8 mouse cellular contexts compared by ENCODE assay signal in the genomic region with DNA sequence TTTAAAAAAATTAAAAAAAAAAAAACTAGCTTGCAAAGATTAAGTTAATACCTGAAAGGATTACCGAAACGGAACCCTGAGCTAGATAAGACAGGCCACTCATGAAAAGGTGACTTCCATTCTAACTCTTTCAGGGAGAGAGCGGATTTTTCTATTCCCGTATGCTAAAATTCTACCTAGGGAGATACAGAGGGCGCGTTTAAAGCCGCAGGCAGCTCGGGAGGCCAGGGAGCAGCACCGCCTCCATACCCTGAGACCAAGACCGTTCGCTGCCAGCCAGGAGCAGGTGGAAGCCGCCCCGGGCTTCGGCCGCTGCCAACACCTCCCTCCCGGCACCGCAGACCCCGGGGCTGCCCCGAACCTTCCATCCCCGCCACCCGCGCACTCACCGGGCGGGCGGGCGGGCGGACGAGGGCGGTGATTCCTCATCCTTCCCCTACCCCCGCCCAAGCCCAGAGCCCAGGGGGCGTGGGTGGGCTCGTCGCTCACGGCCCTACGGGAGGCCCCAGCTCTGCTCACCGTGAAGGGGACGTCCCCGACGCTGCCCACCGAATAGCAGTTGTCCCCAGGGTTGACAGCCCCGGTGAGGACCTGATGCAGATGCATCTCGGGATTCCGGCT. TPM values are rescaled to one million over a fixed set of nuclear protein-coding genes. Genes with fewer than 3 reads are reported as not detected.
DNase-seq lines count a peak whose midpoint lies in the region; ATAC-seq and TF ChIP-seq lines count a peak whose summit lies in the region.

No protein-coding gene starts in this region.

- peaks cover 0 to 2% of the 10 kb centered on the region in 2 experiments; a peak in 2 of 4 replicates for H3K4me1 ChIP-seq in heart, embryonic 14.5 days (ENCODE audit: control insufficient read depth in 2 of 2, insufficient read depth in 2 of 2, low read length in 2 of 2)
- no peaks in the 10 kb centered on the region for H3K4me1 ChIP-seq in stomach, embryonic 15.5 days

- no peaks in the 10 kb centered on the region for H3K27me3 ChIP-seq in Patski
- H3K27me3 ChIP-seq in heart, embryonic 14.5 days (ENCODE audit: control insufficient read depth, insufficient read depth, low read length) = peaks cover 6% of the 10 kb centered on the region
- H3K27me3 ChIP-seq in stomach, embryonic 15.5 days (replicated peaks) = peaks cover 6% of the 10 kb centered on the region; the same call in 1 of the 2 replicates

- H3K9me3 ChIP-seq in heart, embryonic 14.5 days (ENCODE audit: control insufficient read depth, low read length) = no peaks in the 10 kb centered on the region
- no peaks in the 10 kb centered on the region for H3K9me3 ChIP-seq in stomach, embryonic 15.5 days

- POLR2A ChIA-PET in Patski (lab: Charles Lee) = interaction anchor here (0.6 to 0.7 kb wide), 2 partner anchors 9 to 58 kb away, joined by 3 read pairs; no protein-coding TSS in a partner anchor

- CTCF ChIA-PET in Patski (lab: Charles Lee) = no interaction called here

- no peaks in the 10 kb centered on the region for H3K36me3 ChIP-seq in heart, embryonic 14.5 days (ENCODE audit: control insufficient read depth, insufficient read depth, low read length)
- no peaks in the 10 kb centered on the region for H3K36me3 ChIP-seq in stomach, embryonic 15.5 days

- peak overlapping the region; percentile 94 for H3K4me2 ChIP-seq in heart, embryonic 14.5 days (ENCODE audit: low read length)
- peak overlapping the region; percentile 91 for H3K4me2 ChIP-seq in stomach, embryonic 15.5 days

- peak; percentile 62 for ATAC-seq in Patski
- ATAC-seq in heart, embryonic 14.5 days (ENCODE audit: insufficient number of reproducible peaks, insufficient read depth, low FRiP score, low read depth) = peak; percentile 60
- ATAC-seq in stomach, embryonic 15.5 days (ENCODE audit: insufficient read depth, low FRiP score, low read depth) = peak; percentile 47

- H3K9ac ChIP-seq in heart, embryonic 14.5 days (ENCODE audit: low read length) = peak overlapping the region; percentile 83
- H3K9ac ChIP-seq in stomach, embryonic 15.5 days = peak overlapping the region; percentile 42; the same call in 1 of the 2 replicates

- peak; percentile 40 for DNase-seq in layer of hippocampus, adult 11-12 months (ENCODE audit: low spot score)
- no peak for DNase-seq in layer of hippocampus, postnatal 25 days (ENCODE audit: extremely low spot score in 1 of 2, low spot score in 1 of 2)
- no peak for DNase-seq in Patski (ENCODE audit: low read depth, low spot score)
- peak; percentile 51 for DNase-seq in embryo, embryonic 11 days
- peak; percentile 55 for DNase-seq in kidney, postnatal 14 days
- DNase-seq in lung, postnatal 14 days = peak; percentile 21

- in situ Hi-C loops in Patski (cut with MboI; ENCODE audit: low pct_unique_long_range_greater_than_20kb) = no loop called here

- WGBS in heart, embryonic 14.5 days = under 1% methylated on average over 42 of the region's 43 CpGs
- WGBS in stomach, embryonic 15.5 days = under 1% methylated on average over 43 of the region's 43 CpGs

- no peak for TF ChIP-seq CTCF in Patski (IDR thresholded peaks at IDR 0.05)

- peak overlapping the region; percentile 62 to 63 for H3K4me3 ChIP-seq in heart, embryonic 14.5 days (ENCODE audit: control insufficient read depth in 1 of 2, insufficient read depth in 1 of 2, low read depth in 1 of 2, low read length in 2 of 2)
- H3K4me3 ChIP-seq in stomach, embryonic 15.5 days (replicated peaks) = peak overlapping the region; percentile 70

- H3K27ac ChIP-seq in heart, embryonic 14.5 days (replicated peaks in 1 of 2; ENCODE audit: control insufficient read depth in 1 of 2, insufficient read depth in 1 of 2, low read depth in 2 of 2, low read length in 2 of 2) = peak overlapping the region; percentile 20 to 74
- no peak overlapping the region for H3K27ac ChIP-seq in stomach, embryonic 15.5 days

RNA-seq across cellular contexts. Expression of a gene that starts 0.5 kb away (rescaled TPM):
- total RNA-seq in layer of hippocampus, postnatal 25 days (2021) = 100 to 1,000 TPM; 187 to 212 TPM
- 11.3 TPM for polyA plus RNA-seq in Patski (2021)
- polyA plus RNA-seq in heart, embryonic 14.5 days (2014; fragmentation: Nextera tagmentation; extraction: Ambion mirVana) = 8.5 and 11.4 TPM in 2 replicates
- polyA plus RNA-seq in stomach, embryonic 15.5 days (2015; fragmentation: Nextera tagmentation; extraction: Ambion mirVana) = 4.6 and 5.8 TPM in 2 replicates

RNA-seq across cellular contexts. Expression of a gene that starts 37.8 kb away (rescaled TPM):
- total RNA-seq in layer of hippocampus, postnatal 25 days (2021) = not detected
- 0.04 TPM for polyA plus RNA-seq in Patski (2021)
- not detected in 2 replicates for polyA plus RNA-seq in heart, embryonic 14.5 days (2014; fragmentation: Nextera tagmentation; extraction: Ambion mirVana)
- not detected in 2 replicates for polyA plus RNA-seq in stomach, embryonic 15.5 days (2015; fragmentation: Nextera tagmentation; extraction: Ambion mirVana)

RNA-seq across cellular contexts. Expression of a gene that starts 59.1 kb away (rescaled TPM):
- 10 to 100 TPM; 17.0 to 22.1 TPM for total RNA-seq in layer of hippocampus, postnatal 25 days (2021)
- polyA plus RNA-seq in Patski (2021) = 74.4 TPM
- 5.0 and 6.7 TPM in 2 replicates for polyA plus RNA-seq in heart, embryonic 14.5 days (2014; fragmentation: Nextera tagmentation; extraction: Ambion mirVana)
- polyA plus RNA-seq in stomach, embryonic 15.5 days (2015; fragmentation: Nextera tagmentation; extraction: Ambion mirVana) = 10.6 and 11.0 TPM in 2 replicates

Comparison
In these comparisons a context has a peak if more than half of its experiments do, and no peak if none do; other contexts are left out.
1. DNase-seq: peak in layer of hippocampus, adult 11-12 months (single experiment), embryo, embryonic 11 days (single experiment), kidney, postnatal 14 days (single experiment) and lung, postnatal 14 days (single experiment); none in layer of hippocampus, postnatal 25 days (0 of 2) and Patski (single experiment).
2. Peak in every context shown above with its lines, with median percentiles within 50 percentile points of each other: ATAC-seq.